Mouse (Mus musculus): ENCODE measurements at regions not wholly inside any gene's neighbourhood (a gene's known extent, or its start where the extent isn't known, plus 50 kb on each side); places are given as distances from the start of the nearest gene placed in this dataset.

- Histone ChIP-seq H3K36me3 (replicated peaks) (no peaks in the 10 kb centered on the region), H3K27me3 (no peaks in the 10 kb centered on the region), H3K4me3 (replicated peaks) (no peak overlapping the region), H3K4me2 (no peak overlapping the region), H3K4me1 (peaks cover 5% of the 10 kb centered on the region; the same call in 1 of the 2 replicates), H3K9ac (no peak overlapping the region), H3K9me3 (no peaks in the 10 kb centered on the region), H3K27ac (peak overlapping the region; percentile 10; the same call in 1 of the 2 replicates)
- 9% methylated on average over 2 of the region's 2 CpGs for WGBS
- ATAC-seq (ENCODE audit: low FRiP score) = peak; percentile 87
These were observed 932.3 kb downstream of the Pcdh9 start for GRCm38 (mm10) chr14:92958138-92958537.

GRCm38 (mm10) chr14:92955485-92955884 is 935.0 kb downstream of the Pcdh9 start:
- H3K9me3 ChIP-seq = no peaks in the 10 kb centered on the region
- H3K4me1 ChIP-seq = peaks cover 5% of the 10 kb centered on the region; the same call in 1 of the 2 replicates
- no peak overlapping the region for H3K9ac ChIP-seq
- H3K27me3 ChIP-seq = no peaks in the 10 kb centered on the region
- H3K36me3 ChIP-seq (replicated peaks) = no peaks in the 10 kb centered on the region
- no peak overlapping the region for H3K27ac ChIP-seq
- H3K4me3 ChIP-seq (replicated peaks) = no peak overlapping the region
- no peak for ATAC-seq (ENCODE audit: low FRiP score)
- H3K4me2 ChIP-seq = no peak overlapping the region
- 93% methylated on average over 3 of the region's 3 CpGs for WGBS

- peak; percentile 75; the same call in 1 of the 2 replicates for ATAC-seq (ENCODE audit: low FRiP score)
- H3K27ac ChIP-seq = no peak overlapping the region
- H3K9me3 ChIP-seq = no peaks in the 10 kb centered on the region
These were observed 982.8 kb downstream of the Pcdh9 start for GRCm38 (mm10) chr14:92907623-92908045.

DNA sequence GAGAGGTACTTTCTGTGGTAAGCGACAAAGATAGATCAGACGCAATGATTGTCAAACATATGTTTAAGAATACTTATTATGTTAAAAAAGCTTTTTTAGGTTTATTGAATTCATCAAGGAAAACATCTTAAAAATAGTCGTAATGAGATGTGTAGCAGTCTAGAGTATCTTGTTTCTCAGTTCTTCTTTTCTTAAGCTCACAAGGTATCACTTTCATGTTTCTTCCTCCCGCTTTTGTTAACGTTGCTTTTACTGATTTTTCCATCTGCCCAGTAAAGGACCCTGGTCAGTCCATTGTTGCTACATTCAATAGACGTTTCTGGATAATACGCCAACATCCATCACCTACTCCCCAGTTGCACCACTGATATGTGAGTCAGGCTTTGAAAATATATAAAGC is 1015.9 kb downstream of the Pcdh9 start:
- Histone ChIP-seq H3K4me3 (replicated peaks) (no peak overlapping the region), H3K27ac (no peak overlapping the region), H3K9ac (no peak overlapping the region), H3K36me3 (replicated peaks) (no peaks in the 10 kb centered on the region), H3K4me1 (no peaks in the 10 kb centered on the region), H3K27me3 (no peaks in the 10 kb centered on the region), H3K4me2 (no peak overlapping the region), H3K9me3 (no peaks in the 10 kb centered on the region)
- ATAC-seq (ENCODE audit: low FRiP score) = no peak
- 76% methylated on average over 7 of the region's 7 CpGs for WGBS

More at GRCm38 (mm10) chr14:92907623-92908045, 982.8 kb downstream of the Pcdh9 start:
- Histone ChIP-seq H3K9ac (no peak overlapping the region), H3K4me2 (no peak overlapping the region), H3K27me3 (no peaks in the 10 kb centered on the region), H3K4me1 (peaks cover 4% of the 10 kb centered on the region), H3K36me3 (replicated peaks) (no peaks in the 10 kb centered on the region), H3K4me3 (replicated peaks) (no peak overlapping the region)
- WGBS = 62% methylated on average over 6 of the region's 6 CpGs

GRCm38 (mm10) chr14:92866462-92866861 is 1024.0 kb downstream of the Pcdh9 start:
- H3K4me3 ChIP-seq (replicated peaks) = no peak overlapping the region

GRCm38 (mm10) chr14:92862942-92863341 is 1027.5 kb downstream of the Pcdh9 start:
- Histone ChIP-seq H3K9ac (no peak overlapping the region), H3K4me2 (no peak overlapping the region), H3K36me3 (replicated peaks) (no peaks in the 10 kb centered on the region), H3K4me1 (0 out of 2 replicates have a peak, but pooled peaks cover 3% of the 10 kb centered on the region), H3K27me3 (no peaks in the 10 kb centered on the region), H3K27ac (no peak overlapping the region), H3K4me3 (replicated peaks) (no peak overlapping the region), H3K9me3 (no peaks in the 10 kb centered on the region)
- 22% methylated on average over 2 of the region's 2 CpGs for WGBS
- no peak for ATAC-seq (ENCODE audit: low FRiP score)

More at GRCm38 (mm10) chr14:92866462-92866861, 1024.0 kb downstream of the Pcdh9 start:
- Histone ChIP-seq H3K27me3 (no peaks in the 10 kb centered on the region), H3K4me2 (no peak overlapping the region), H3K4me1 (0 out of 2 replicates have a peak, but pooled peaks cover 3% of the 10 kb centered on the region), H3K27ac (no peak overlapping the region), H3K9me3 (no peaks in the 10 kb centered on the region), H3K9ac (no peak overlapping the region), H3K36me3 (replicated peaks) (no peaks in the 10 kb centered on the region)
- 61% methylated on average over 2 of the region's 2 CpGs for WGBS
- no peak for ATAC-seq (ENCODE audit: low FRiP score)

GRCm38 (mm10) chr14:92860723-92861122 is 1029.8 kb downstream of the Pcdh9 start:
- no peak overlapping the region for H3K4me2 ChIP-seq
- ATAC-seq (ENCODE audit: low FRiP score) = no peak

DNA sequence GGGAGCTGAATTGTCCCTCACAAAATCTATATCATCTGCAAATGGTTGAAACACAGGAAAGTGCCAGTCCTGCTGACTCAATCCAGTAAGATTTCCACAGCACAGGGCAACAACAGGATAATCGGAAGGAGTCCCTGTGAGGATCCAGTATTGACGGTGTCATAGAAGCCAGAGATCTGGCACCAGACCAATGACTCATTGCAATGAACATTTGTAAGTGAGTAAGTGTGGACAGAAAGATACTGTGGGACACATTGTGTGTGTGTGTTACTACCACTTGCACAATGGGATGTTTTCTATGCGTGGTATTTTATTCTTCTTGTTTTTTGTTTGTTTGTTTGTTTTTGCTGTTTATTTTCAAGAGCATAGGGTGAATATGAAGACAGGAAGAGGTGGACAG is 1056.8 kb downstream of the Pcdh9 start:
- Histone ChIP-seq H3K36me3 (replicated peaks) (no peaks in the 10 kb centered on the region), H3K27me3 (no peaks in the 10 kb centered on the region), H3K4me1 (no peaks in the 10 kb centered on the region), H3K4me2 (no peak overlapping the region), H3K4me3 (replicated peaks) (no peak overlapping the region), H3K9ac (no peak overlapping the region), H3K9me3 (no peaks in the 10 kb centered on the region), H3K27ac (no peak overlapping the region)
- ATAC-seq (ENCODE audit: low FRiP score) = no peak
- WGBS = 97% methylated on average over 3 of the region's 3 CpGs

More at GRCm38 (mm10) chr14:92860723-92861122, 1029.8 kb downstream of the Pcdh9 start:
- 54% methylated on average over 2 of the region's 2 CpGs for WGBS
- Histone ChIP-seq H3K36me3 (replicated peaks) (no peaks in the 10 kb centered on the region), H3K4me3 (replicated peaks) (no peak overlapping the region), H3K9ac (no peak overlapping the region), H3K27me3 (no peaks in the 10 kb centered on the region), H3K4me1 (0 out of 2 replicates have a peak, but pooled peaks cover 3% of the 10 kb centered on the region), H3K27ac (no peak overlapping the region), H3K9me3 (no peaks in the 10 kb centered on the region)

GRCm38 (mm10) chr14:92829171-92829570 is 1061.3 kb downstream of the Pcdh9 start:
- Histone ChIP-seq H3K9me3 (no peaks in the 10 kb centered on the region), H3K27me3 (no peaks in the 10 kb centered on the region), H3K9ac (no peak overlapping the region), H3K36me3 (replicated peaks) (no peaks in the 10 kb centered on the region), H3K4me2 (no peak overlapping the region), H3K4me1 (peaks cover 4% of the 10 kb centered on the region; the same call in 1 of the 2 replicates), H3K4me3 (replicated peaks) (no peak overlapping the region), H3K27ac (no peak overlapping the region)
- WGBS = 35% methylated on average over 4 of the region's 4 CpGs
- no peak for ATAC-seq (ENCODE audit: low FRiP score)

- no peak overlapping the region for H3K4me2 ChIP-seq
- no peak overlapping the region for H3K9ac ChIP-seq
- 41% methylated on average over 6 of the region's 6 CpGs for WGBS
- H3K27ac ChIP-seq = no peak overlapping the region
- ATAC-seq (ENCODE audit: low FRiP score) = no peak
- H3K9me3 ChIP-seq = no peaks in the 10 kb centered on the region
- no peaks in the 10 kb centered on the region for H3K36me3 ChIP-seq (replicated peaks)
- H3K4me1 ChIP-seq = peaks cover 4% of the 10 kb centered on the region; the same call in 1 of the 2 replicates
- no peak overlapping the region for H3K4me3 ChIP-seq (replicated peaks)
- no peaks in the 10 kb centered on the region for H3K27me3 ChIP-seq
These were observed 1063.7 kb downstream of the Pcdh9 start for GRCm38 (mm10) chr14:92826576-92827284.

DNA sequence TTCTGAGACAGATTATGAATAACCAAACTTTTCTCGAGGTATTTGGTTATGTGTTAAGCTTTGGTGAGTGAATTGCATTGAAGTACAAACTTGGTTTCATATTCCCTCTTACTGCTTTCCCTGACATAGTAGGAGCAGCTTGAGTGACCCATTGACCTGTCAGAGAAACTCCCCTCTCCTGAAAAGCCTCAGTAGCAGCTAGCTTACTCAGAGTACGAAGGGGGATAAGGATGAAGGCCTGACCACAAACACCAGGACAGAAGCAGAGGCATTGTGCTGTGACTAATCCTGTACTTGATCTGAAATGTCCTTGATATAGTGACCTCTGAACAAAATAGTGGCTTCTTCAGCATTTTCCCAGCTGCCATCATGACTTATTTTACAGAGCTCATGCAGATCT is 1070.4 kb downstream of the Pcdh9 start:
- no peak for ATAC-seq (ENCODE audit: low FRiP score)
- H3K9ac ChIP-seq = no peak overlapping the region
- WGBS = 61% methylated on average over 2 of the region's 2 CpGs
- H3K27me3 ChIP-seq = no peaks in the 10 kb centered on the region
- no peaks in the 10 kb centered on the region for H3K36me3 ChIP-seq (replicated peaks)
- no peak overlapping the region for H3K4me3 ChIP-seq (replicated peaks)
- H3K27ac ChIP-seq = no peak overlapping the region
- no peaks in the 10 kb centered on the region for H3K9me3 ChIP-seq
- no peak overlapping the region for H3K4me2 ChIP-seq
- no peaks in the 10 kb centered on the region for H3K4me1 ChIP-seq
